Mouse (Mus musculus) hindbrain, embryonic 15.5 days (tissue): ENCODE measurements around the gene Vstm4. TPM values are rescaled to one million over a fixed set of nuclear protein-coding genes. Genes with fewer than 3 reads are reported as not detected.

Experiments used
- ATAC-seq: fragments of 200-750 bp; cut with Nextera tagmentation; 2 replicates; pipeline ENCODE4 v1.8.0; 2017; ENCODE audit warnings: low read depth, moderate number of reproducible peaks, moderate TSS enrichment; ENCODE audit not compliant: low FRiP score
- H3K27ac ChIP-seq: fragments of 300-500 bp; sonication (generic); replicated peaks from 2 replicates; pipeline ENCODE4 v1.5.1; 2015; ENCODE audit warnings: mild to moderate bottlenecking, inconsistent platforms
- H3K27me3 ChIP-seq: fragments of 300-500 bp; sonication (generic); 2 replicates; pipeline ENCODE4 v1.6.1; 2015; ENCODE audit warnings: control low read depth, inconsistent platforms
- H3K36me3 ChIP-seq: fragments of 300-500 bp; sonication (generic); 2 replicates; pipeline ENCODE4 v1.6.1; 2015; ENCODE audit warnings: control low read depth, inconsistent platforms
- H3K4me1 ChIP-seq: fragments of 300-500 bp; sonication (generic); replicated peaks from 2 replicates; pipeline ENCODE4 v1.6.1; 2015; ENCODE audit warnings: control low read depth, inconsistent platforms
- H3K4me2 ChIP-seq: fragments of 300-500 bp; sonication (generic); 2 replicates; pipeline ENCODE4 v1.6.1; 2015; ENCODE audit warnings: moderate library complexity, mild to moderate bottlenecking, inconsistent platforms
- H3K4me3 ChIP-seq: fragments of 300-500 bp; sonication (generic); 2 replicates; pipeline ENCODE4 v1.5.1; 2015; ENCODE audit warnings: mild to moderate bottlenecking, inconsistent platforms
- H3K9ac ChIP-seq: fragments of 300-500 bp; sonication (generic); 2 replicates; pipeline ENCODE4 v1.6.1; 2015; ENCODE audit warnings: inconsistent platforms
- H3K9me3 ChIP-seq: fragments of 300-500 bp; sonication (generic); 2 replicates; pipeline ENCODE4 v1.6.1; 2016; ENCODE audit warnings: control low read depth, inconsistent platforms
- WGBS: fragments of 180-500 bp; shearing (Covaris S2); methylation state at CpG from one replicate; pipeline ENCODE4 v1.1.7; 2015; 5-methylcytosine and 5-hydroxymethylcytosine counted together
- polyA plus RNA-seq: library from polyadenylated mRNA; unstranded; fragments of >200 nt; fragmentation: Nextera tagmentation; extraction: Ambion mirVana; gene quantifications from 2 replicates; pipeline ENCODE4 v1.2.1, GENCODE M21; 2015

The Vstm4 gene
- polyA plus RNA-seq, 1 experiment from 2014 or later: 13.0 TPM

- H3K9me3 ChIP-seq: no peaks in the 10 kb centered on the region
- no peak overlapping the region for H3K9ac ChIP-seq
- H3K4me2 ChIP-seq: no peak overlapping the region
- no peak overlapping the region for H3K4me3 ChIP-seq
- no peak for ATAC-seq
- peaks cover 7% of the 10 kb centered on the region for H3K4me1 ChIP-seq
- WGBS: 64% methylated on average over 8 of the region's 8 CpGs
- H3K27me3 ChIP-seq: no peaks in the 10 kb centered on the region
- H3K27ac ChIP-seq: no peak overlapping the region
- no peaks in the 10 kb centered on the region for H3K36me3 ChIP-seq
Measured at GRCm38 (mm10) chr14:32958671-32959070, 102.1 kb downstream of the Vstm4 start.

- Histone ChIP-seq H3K4me2 (no peak overlapping the region), H3K4me3 (no peak overlapping the region), H3K9ac (no peak overlapping the region), H3K27me3 (no peaks in the 10 kb centered on the region), H3K36me3 (no peaks in the 10 kb centered on the region), H3K9me3 (no peaks in the 10 kb centered on the region), H3K4me1 (peaks cover 7% of the 10 kb centered on the region), H3K27ac (0 out of 2 replicates have a peak overlapping the region, but pooled peaks have one; percentile 32)
- peak; percentile 17; the same call in 1 of the 2 replicates for ATAC-seq
- 34% methylated on average over 5 of the region's 5 CpGs for WGBS
Measured at GRCm38 (mm10) chr14:32960481-32960880, 103.9 kb downstream of the Vstm4 start.

- Histone ChIP-seq H3K4me1 (no peaks in the 10 kb centered on the region), H3K27ac (no peak overlapping the region), H3K9me3 (no peaks in the 10 kb centered on the region), H3K36me3 (no peaks in the 10 kb centered on the region), H3K4me3 (no peak overlapping the region), H3K4me2 (no peak overlapping the region), H3K9ac (no peak overlapping the region), H3K27me3 (no peaks in the 10 kb centered on the region)
- WGBS: 81% methylated on average over 10 of the region's 10 CpGs
- no peak for ATAC-seq
Measured at GRCm38 (mm10) chr14:32964742-32965141, 108.2 kb downstream of the Vstm4 start.

GRCm38 (mm10) chr14:32970700-32971099 is 114.1 kb downstream of the Vstm4 start:
- H3K4me2 ChIP-seq: no peak overlapping the region
- H3K36me3 ChIP-seq: no peaks in the 10 kb centered on the region
- H3K4me3 ChIP-seq: no peak overlapping the region
- H3K4me1 ChIP-seq: no peaks in the 10 kb centered on the region
- H3K9ac ChIP-seq: no peak overlapping the region
- no peaks in the 10 kb centered on the region for H3K9me3 ChIP-seq
- ATAC-seq: no peak
- no peaks in the 10 kb centered on the region for H3K27me3 ChIP-seq
- H3K27ac ChIP-seq: no peak overlapping the region
- WGBS: 82% methylated on average over 9 of the region's 9 CpGs

- Histone ChIP-seq H3K4me1 (no peaks in the 10 kb centered on the region), H3K9me3 (no peaks in the 10 kb centered on the region), H3K27ac (no peak overlapping the region), H3K27me3 (no peaks in the 10 kb centered on the region), H3K9ac (no peak overlapping the region), H3K4me2 (no peak overlapping the region), H3K4me3 (no peak overlapping the region), H3K36me3 (no peaks in the 10 kb centered on the region)
- 77% methylated on average over 6 of the region's 6 CpGs for WGBS
- no peak for ATAC-seq
Measured at GRCm38 (mm10) chr14:32984176-32984738, 127.7 kb downstream of the Vstm4 start.

- Histone ChIP-seq H3K4me3 (no peak overlapping the region), H3K27ac (no peak overlapping the region), H3K36me3 (no peaks in the 10 kb centered on the region), H3K27me3 (no peaks in the 10 kb centered on the region), H3K9ac (no peak overlapping the region), H3K9me3 (no peaks in the 10 kb centered on the region), H3K4me2 (no peak overlapping the region), H3K4me1 (no peaks in the 10 kb centered on the region)
- WGBS: 54% methylated on average over 4 of the region's 4 CpGs
- no peak for ATAC-seq
Measured at GRCm38 (mm10) chr14:32986659-32987058, 130.1 kb downstream of the Vstm4 start.

Other genes with a start within 250 kb of the Vstm4 start
- gene 3425401B19Rik, start 171.5 kb upstream of the Vstm4 start, polyA plus RNA-seq: 0.08 TPM in 1 of 2 replicates, not detected in the other
- 0.23 and 0.31 TPM in 2 replicates for gene Tmem273, start 70.8 kb upstream of the Vstm4 start, polyA plus RNA-seq
- 0.06 TPM in 1 of 2 replicates, not detected in the other for gene Fam170b, start 22.8 kb upstream of the Vstm4 start, polyA plus RNA-seq
- 0.13 and 0.53 TPM in 2 replicates for gene Lrrc18, start 134.6 kb downstream of the Vstm4 start, polyA plus RNA-seq